Mouse (Mus musculus): ENCODE results near the gene Mbtps2.

DNA sequence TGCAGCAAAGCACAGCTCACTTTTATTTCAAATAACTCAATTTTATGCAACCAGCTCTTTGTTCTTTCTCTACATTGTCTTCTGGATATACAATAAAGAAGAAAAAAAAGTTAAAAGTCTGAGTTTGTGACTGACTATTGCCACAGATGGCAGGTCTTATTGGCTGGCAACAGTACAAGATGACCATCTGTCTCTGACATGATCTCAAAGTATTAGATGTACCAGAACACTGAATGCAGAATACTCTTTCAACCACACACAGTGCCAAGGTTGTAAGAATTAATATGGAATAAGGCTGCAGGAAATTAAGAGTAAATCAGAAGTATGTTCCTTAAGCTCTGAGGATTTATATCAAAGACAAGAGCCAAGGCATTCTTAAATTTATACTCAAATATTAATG is 12.1 kb downstream of the Mbtps2 start:
- TF ChIP-seq CTCF (IDR thresholded peaks at IDR 0.05; ENCODE audit: low read depth, low read length): no peak
- no peak for TF ChIP-seq POLR2A (IDR thresholded peaks at IDR 0.05; ENCODE audit: borderline replicate concordance, low read depth, low read length)
